Mouse (Mus musculus) liver, embryonic 14.5 days (tissue): ENCODE measurements around the gene B4galt3. TPM values are rescaled to one million over a fixed set of nuclear protein-coding genes. Genes with fewer than 3 reads are reported as not detected.

Experiments
- ATAC-seq: fragments of 200-750 bp; cut with Nextera tagmentation; 2 replicates; pipeline ENCODE4 v1.8.0; 2017; ENCODE audit warnings: moderate number of reproducible peaks, mild to moderate bottlenecking, moderate library complexity; ENCODE audit not compliant: insufficient read depth
- DNase-seq, 3 experiments: peaks; one replicate each; pipeline ENCODE4 v3.0.0-alpha.2; 2012 to 2013; ENCODE audit warnings: low read depth in 3 of 3, low spot score in 3 of 3
- H3K27ac ChIP-seq: fragments of 300-500 bp; sonication (generic); 2 replicates; pipeline ENCODE4 v1.5.1; 2014; ENCODE audit warnings: moderate library complexity, mild to moderate bottlenecking, control low read depth, inconsistent platforms
- H3K27me3 ChIP-seq: fragments of 300-500 bp; sonication (generic); 2 replicates; pipeline ENCODE4 v1.6.1; 2014; ENCODE audit warnings: mild to moderate bottlenecking, low read length, moderate library complexity; ENCODE audit not compliant: control insufficient read depth, insufficient read depth
- H3K36me3 ChIP-seq: fragments of 300-500 bp; sonication (generic); replicated peaks from 2 replicates; pipeline ENCODE4 v1.6.1; 2014; ENCODE audit warnings: low read depth; ENCODE audit not compliant: control insufficient read depth, insufficient read depth
- H3K4me1 ChIP-seq, 2 experiments: fragments of 200-500 bp in 1 of 2; fragments of 300-500 bp in 1 of 2; sonication (generic) in 1 of 2; replicated peaks; 2 replicates each; pipeline ENCODE4 v1.6.1; 2012 to 2014; ENCODE audit warnings: antibody characterized with exemption in 1 of 2, inconsistent platforms in 1 of 2, low read length in 1 of 2; ENCODE audit not compliant: control insufficient read depth in 2 of 2, insufficient read depth in 2 of 2
- H3K4me2 ChIP-seq: fragments of 300-500 bp; sonication (generic); 2 replicates; pipeline ENCODE4 v1.6.1; 2014; ENCODE audit warnings: low read depth, mild to moderate bottlenecking, control low read depth, moderate library complexity
- H3K4me3 ChIP-seq, 2 experiments: fragments of 200-500 bp in 1 of 2; fragments of 300-500 bp in 1 of 2; sonication (generic) in 1 of 2; 2 replicates each; pipeline ENCODE4 v1.5.1; 2012 to 2014; ENCODE audit warnings: low read depth in 2 of 2, low read length in 2 of 2, mild to moderate bottlenecking in 2 of 2, control low read depth in 1 of 2, inconsistent platforms in 1 of 2, moderate library complexity in 1 of 2; ENCODE audit not compliant: insufficient read depth in 1 of 2
- H3K9ac ChIP-seq: fragments of 300-500 bp; sonication (generic); replicated peaks from 2 replicates; pipeline ENCODE4 v1.6.1; 2014; ENCODE audit warnings: mild to moderate bottlenecking, control low read depth, moderate library complexity
- H3K9me3 ChIP-seq: fragments of 300-500 bp; sonication (generic); 2 replicates; pipeline ENCODE4 v1.6.1; 2016; ENCODE audit warnings: low read length, mixed read lengths; ENCODE audit not compliant: control insufficient read depth
- CTCF ChIP-seq: IDR thresholded peaks from 2 replicates; pipeline ENCODE4 v1.5.1; 2016; ENCODE audit warnings: antibody characterized with exemption, low read depth, control low read depth
- EP300 ChIP-seq: IDR thresholded peaks from 2 replicates; pipeline ENCODE4 v1.6.1; 2016; ENCODE audit warnings: antibody characterized with exemption, low read depth
- WGBS: fragments of 180-500 bp; shearing (Covaris S2); extraction: QIAGEN DNeasy Blood & Tissue Kit; methylation state at CpG from one replicate; pipeline ENCODE4 v1.1.7; 2014; ENCODE audit not compliant: insufficient replicate concordance; 5-methylcytosine and 5-hydroxymethylcytosine counted together
- polyA plus RNA-seq, 2 experiments: library from polyadenylated mRNA; depleted of rRNA in 1 of 2; stranded (reverse) in 1 of 2; unstranded in 1 of 2; fragments of >200 nt; fragmentation: Nextera tagmentation in 1 of 2; extraction: Ambion mirVana in 1 of 2; gene quantifications; 2 replicates each; pipeline versions ENCODE4 v1.2.1 to v1.2.3; 2012 to 2014

The B4galt3 gene
- polyA plus RNA-seq, 2 experiments, result 12.7 to 14.5 TPM

- DNase-seq, result no peak
- Histone ChIP-seq H3K4me2 (no peak overlapping the region), H3K36me3 (peaks cover 76% of the 10 kb centered on the region), H3K27ac (no peak overlapping the region), H3K27me3 (no peaks in the 10 kb centered on the region), H3K4me3 (no peak overlapping the region), H3K9ac (no peak overlapping the region), H3K9me3 (no peaks in the 10 kb centered on the region), H3K4me1 (peaks cover 11 to 15% of the 10 kb centered on the region in 2 experiments)
- TF ChIP-seq EP300 (no peak), CTCF (no peak; the same call in 1 of the 2 replicates)
- no peak for ATAC-seq
- 90% methylated on average over 14 of the region's 14 CpGs for WGBS
These were observed 6.1 kb downstream of the B4galt3 start for GRCm38 (mm10) chr1:171276110-171276748.

- H3K9ac ChIP-seq, result peak overlapping the region; percentile 34
These were observed 7.6 kb downstream of the B4galt3 start for GRCm38 (mm10) chr1:171277736-171278135.

GRCm38 (mm10) chr1:171278436-171278835, 8.3 kb downstream of the B4galt3 start:
- Histone ChIP-seq H3K4me3 (peak overlapping the region; percentile 66 to 93), H3K36me3 (peaks cover 72% of the 10 kb centered on the region), H3K27ac (peak overlapping the region; percentile 10; the same call in 1 of the 2 replicates), H3K4me1 (peaks cover 8 to 13% of the 10 kb centered on the region in 2 experiments; a peak in 3 of 4 replicates), H3K27me3 (no peaks in the 10 kb centered on the region), H3K9me3 (no peaks in the 10 kb centered on the region), H3K9ac (peak overlapping the region; percentile 100), H3K4me2 (peak overlapping the region; percentile 95)
- TF ChIP-seq CTCF (no peak), EP300 (no peak)
- ATAC-seq, result no peak
- 95% methylated on average over 8 of the region's 8 CpGs for whole genome bisulfite sequencing
- no peak for DNase-seq

More at GRCm38 (mm10) chr1:171277736-171278135, 7.6 kb downstream of the B4galt3 start:
- Histone ChIP-seq H3K27me3 (no peaks in the 10 kb centered on the region), H3K4me2 (peak overlapping the region; percentile 95), H3K36me3 (peaks cover 70% of the 10 kb centered on the region), H3K4me1 (peaks cover 8 to 11% of the 10 kb centered on the region in 2 experiments; a peak in 3 of 4 replicates), H3K9me3 (no peaks in the 10 kb centered on the region), H3K27ac (peak overlapping the region; percentile 10; the same call in 1 of the 2 replicates), H3K4me3 (peak overlapping the region; percentile 66 to 93; a peak in 3 of 4 replicates)
- TF ChIP-seq EP300, result no peak
- TF ChIP-seq CTCF, result no peak
- DNase-seq (no peak), ATAC-seq (no peak)
- 87% methylated on average over 10 of the region's 10 CpGs for WGBS

- TF ChIP-seq CTCF (no peak), EP300 (no peak)
- peak overlapping the region; percentile 66 to 93 for H3K4me3 ChIP-seq
- no peaks in the 10 kb centered on the region for H3K27me3 ChIP-seq
- H3K9me3 ChIP-seq, result no peaks in the 10 kb centered on the region
- ATAC-seq (no peak), DNase-seq (no peak)
- peak overlapping the region; percentile 100 for H3K9ac ChIP-seq
- peaks cover 70% of the 10 kb centered on the region for H3K36me3 ChIP-seq
- 87% methylated on average over 14 of the region's 14 CpGs for WGBS
- H3K27ac ChIP-seq, result peak overlapping the region; percentile 96
- peak overlapping the region; percentile 95 for H3K4me2 ChIP-seq
- H3K4me1 ChIP-seq, result peaks cover 8 to 13% of the 10 kb centered on the region in 2 experiments; a peak in 3 of 4 replicates
These were observed 9.0 kb downstream of the B4galt3 start for GRCm38 (mm10) chr1:171279012-171279705.

GRCm38 (mm10) chr1:171279721-171280120, 9.6 kb downstream of the B4galt3 start:
- Histone ChIP-seq H3K27ac (peak overlapping the region; percentile 96), H3K9me3 (no peaks in the 10 kb centered on the region), H3K27me3 (no peaks in the 10 kb centered on the region), H3K9ac (peak overlapping the region; percentile 100), H3K4me1 (peaks cover 8 to 13% of the 10 kb centered on the region in 2 experiments; a peak in 3 of 4 replicates), H3K36me3 (peaks cover 68% of the 10 kb centered on the region), H3K4me3 (peak overlapping the region; percentile 66 to 93), H3K4me2 (peak overlapping the region; percentile 95)
- no peak for DNase-seq
- 42% methylated on average over 5 of the region's 5 CpGs for WGBS
- no peak for ATAC-seq
- TF ChIP-seq EP300 (no peak), CTCF (no peak)
